Mouse (Mus musculus) gastrocnemius, postnatal 25 days (tissue): ENCODE measurements around the gene Insl6. TPM values are rescaled to one million over a fixed set of nuclear protein-coding genes. Genes with fewer than 3 reads are reported as not detected.

ENCODE experiments used
- DNase-seq: peaks from one replicate; pipeline ENCODE4 v3.0.0; 2022
- long read RNA-seq, 2 experiments: library from polyadenylated mRNA; stranded (forward); transcript quantifications; one replicate each; pipeline ENCODE4 v2.0.0; 2021
- total RNA-seq, 2 experiments: library from RNA; stranded (reverse); gene quantifications; 1 replicate in 1 of 2; 2 replicates in 1 of 2; pipeline ENCODE4 v1.2.3; 2021

Insl6 gene
- not detected for total RNA-seq
- long read RNA-seq, experiment 1, result 0 reads
- long read RNA-seq, experiment 2, result 0 reads

DNA sequence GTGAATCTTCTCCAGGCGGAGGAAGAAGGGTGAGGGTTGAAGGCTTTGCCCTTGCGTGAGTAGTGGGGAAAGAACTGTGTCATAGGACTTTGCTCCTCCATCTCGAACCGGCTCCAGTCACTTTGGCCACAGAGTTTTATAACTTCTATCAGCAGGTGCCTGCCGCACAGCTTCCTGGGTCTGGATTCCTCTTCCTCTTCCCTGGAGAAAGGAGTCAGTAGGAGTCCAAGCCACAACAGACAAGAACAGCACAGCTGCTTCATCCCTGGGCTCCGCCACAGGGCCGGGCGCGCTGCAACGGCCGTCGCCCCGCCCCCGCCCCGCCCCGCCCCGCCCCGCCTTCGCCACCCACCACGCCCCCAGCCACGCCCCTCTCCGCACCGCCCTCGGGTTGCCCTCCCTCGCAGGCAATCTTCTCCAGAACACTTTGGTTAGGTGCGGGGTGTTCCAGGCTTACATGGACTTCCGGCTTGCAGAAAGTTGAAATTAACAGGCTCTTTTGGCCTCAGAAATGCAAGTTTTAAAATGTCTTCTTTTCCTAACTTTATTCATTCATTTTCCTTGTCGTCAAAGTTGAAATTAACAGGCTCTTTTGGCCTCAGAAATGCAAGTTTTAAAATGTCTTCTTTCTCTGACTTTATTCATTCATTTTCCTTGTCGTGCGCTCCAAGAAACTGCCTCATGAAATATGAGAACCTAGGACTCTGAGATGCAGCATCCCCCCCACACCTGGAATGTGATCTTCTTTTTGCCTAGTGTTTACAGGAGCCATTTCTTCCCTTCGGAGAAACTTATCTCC, at the start of gene Insl6:
Gene Insl6 (minus strand): TSS at position 304 of the 799 bp plus-strand sequence.
- peak; percentile 62 for DNase-seq

DNA sequence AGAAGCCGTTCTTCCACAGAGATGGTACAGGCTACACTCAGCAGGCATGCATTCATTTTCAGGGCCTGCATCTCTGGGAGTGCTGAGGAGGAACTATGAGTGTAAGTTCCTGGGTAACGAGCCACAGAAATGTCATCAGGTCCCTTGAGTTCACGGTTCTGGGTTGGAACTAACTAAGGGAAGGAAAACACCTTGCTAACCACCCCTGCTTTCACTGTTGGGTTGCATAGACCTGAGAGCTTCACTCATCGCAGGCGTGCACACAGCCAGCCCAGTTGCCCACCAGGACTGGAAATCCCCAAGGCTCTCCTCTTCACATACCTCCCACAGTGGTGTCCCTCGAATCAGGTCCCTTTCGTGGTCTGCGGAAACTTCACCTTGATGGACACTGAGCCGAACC, 49.8 kb upstream of the Insl6 start:
- no peak for DNase-seq

DNA sequence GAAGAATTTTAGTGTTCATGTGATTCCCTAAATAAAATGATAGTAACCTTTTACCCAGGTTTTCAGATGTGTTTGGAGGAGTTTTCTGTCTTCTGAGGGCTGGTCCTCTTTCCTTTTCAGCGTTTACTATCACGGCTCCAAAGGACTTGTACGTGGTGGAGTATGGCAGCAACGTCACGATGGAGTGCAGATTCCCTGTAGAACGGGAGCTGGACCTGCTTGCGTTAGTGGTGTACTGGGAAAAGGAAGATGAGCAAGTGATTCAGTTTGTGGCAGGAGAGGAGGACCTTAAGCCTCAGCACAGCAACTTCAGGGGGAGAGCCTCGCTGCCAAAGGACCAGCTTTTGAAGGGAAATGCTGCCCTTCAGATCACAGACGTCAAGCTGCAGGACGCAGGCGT, 48.3 kb upstream of the Insl6 start:
- no peak for DNase-seq

DNA sequence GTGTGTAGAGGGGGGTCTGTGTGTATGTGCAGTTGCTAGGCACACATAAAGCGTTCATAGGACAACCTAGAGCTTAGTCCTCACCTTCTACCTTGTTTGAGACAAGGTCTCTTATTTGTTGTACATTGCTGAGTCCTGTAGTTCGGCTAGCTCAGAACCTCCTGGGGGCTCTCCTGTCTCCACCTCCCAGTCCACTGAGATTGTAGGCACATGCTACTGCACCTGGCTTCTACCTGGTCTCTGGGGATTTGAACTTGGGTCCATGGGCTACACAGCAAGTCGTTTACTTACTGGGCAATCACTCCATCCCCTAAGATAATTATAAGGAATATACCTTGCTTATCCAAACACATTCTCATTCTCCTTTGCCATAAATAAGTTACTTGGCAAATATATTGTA, 47.5 kb upstream of the Insl6 start:
- no peak for DNase-seq

- no peak for DNase-seq
These were observed 47.0 kb upstream of the Insl6 start for GRCm38 (mm10) chr19:29372138-29372537.

- DNase-seq, result no peak
These were observed 46.3 kb upstream of the Insl6 start for GRCm38 (mm10) chr19:29371284-29372081.

DNA sequence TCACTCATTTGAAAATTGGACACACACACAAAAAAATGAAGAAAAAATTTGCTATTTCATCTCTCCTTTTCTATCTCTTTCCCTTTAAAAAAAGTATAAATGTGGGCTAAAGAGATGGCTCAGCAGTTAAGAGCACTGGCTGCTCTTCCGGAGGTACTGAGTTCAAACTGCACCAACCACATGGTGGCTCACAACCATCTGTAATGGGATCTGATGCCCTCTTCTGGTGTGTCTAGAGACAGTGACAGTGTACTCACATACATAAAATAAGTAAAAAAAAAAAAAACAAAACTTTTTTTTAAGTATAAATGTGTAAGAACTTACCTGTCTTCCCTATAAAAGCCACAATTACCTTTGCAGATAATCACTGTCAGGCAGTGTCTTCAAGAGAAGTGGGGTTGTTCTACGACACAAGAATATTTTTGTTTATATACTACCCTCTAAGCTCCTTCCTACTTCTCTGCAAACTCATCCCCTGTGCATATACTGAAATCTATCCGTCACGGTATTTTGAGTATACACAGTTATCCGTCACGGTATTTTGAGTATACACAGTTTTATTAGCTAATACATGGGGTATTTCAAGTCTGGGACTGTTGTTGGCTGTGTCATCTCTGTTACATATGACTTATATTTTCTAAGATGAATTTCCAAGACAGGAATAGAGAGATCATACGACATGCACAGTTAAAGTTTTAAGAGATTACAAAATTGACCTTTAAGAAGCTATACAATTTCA, 45.6 kb upstream of the Insl6 start:
- no peak for DNase-seq

GRCm38 (mm10) chr19:29370112-29370511, 45.0 kb upstream of the Insl6 start:
- no peak for DNase-seq

DNA sequence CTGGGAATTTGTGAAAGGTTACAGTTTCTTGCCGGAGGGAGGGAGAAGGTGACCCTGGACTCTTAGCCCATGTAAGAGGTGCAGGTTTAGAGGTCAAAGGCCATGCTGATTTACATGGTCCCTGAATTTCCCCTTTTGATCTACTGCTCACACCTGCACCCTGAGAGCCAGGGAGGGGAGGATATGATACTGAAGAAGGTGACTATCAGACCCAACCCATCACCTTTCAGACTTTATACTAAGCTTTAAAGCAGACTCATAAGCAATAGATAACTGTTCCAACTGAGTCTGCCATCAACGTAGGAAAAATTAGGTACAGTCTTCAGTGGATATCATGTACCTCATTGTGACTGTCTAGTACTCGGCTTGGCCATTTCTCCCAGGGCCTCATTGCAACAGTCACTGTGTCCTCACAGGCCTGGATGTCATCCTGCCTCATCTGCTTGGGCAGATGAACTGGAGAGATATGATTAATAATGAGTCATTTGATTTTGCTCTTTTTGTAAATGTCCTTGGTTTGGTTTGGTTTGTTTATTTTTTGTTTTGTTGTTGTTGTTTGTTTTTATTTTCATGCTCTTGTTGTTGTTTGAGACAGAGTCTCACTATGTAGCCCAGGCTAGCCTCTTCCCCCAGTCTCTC, 43.6 kb upstream of the Insl6 start:
- DNase-seq, result no peak

- DNase-seq, result no peak
These were observed 42.9 kb upstream of the Insl6 start for GRCm38 (mm10) chr19:29368041-29368440.

- peak; percentile 68 for DNase-seq
These were observed 41.9 kb upstream of the Insl6 start, which contains the start of the genes Plgrkt and Cd274 for GRCm38 (mm10) chr19:29366969-29367622. Gene Plgrkt (minus strand): TSS chr19:29367390. Gene Cd274 (plus strand): TSS chr19:29367455.

DNA sequence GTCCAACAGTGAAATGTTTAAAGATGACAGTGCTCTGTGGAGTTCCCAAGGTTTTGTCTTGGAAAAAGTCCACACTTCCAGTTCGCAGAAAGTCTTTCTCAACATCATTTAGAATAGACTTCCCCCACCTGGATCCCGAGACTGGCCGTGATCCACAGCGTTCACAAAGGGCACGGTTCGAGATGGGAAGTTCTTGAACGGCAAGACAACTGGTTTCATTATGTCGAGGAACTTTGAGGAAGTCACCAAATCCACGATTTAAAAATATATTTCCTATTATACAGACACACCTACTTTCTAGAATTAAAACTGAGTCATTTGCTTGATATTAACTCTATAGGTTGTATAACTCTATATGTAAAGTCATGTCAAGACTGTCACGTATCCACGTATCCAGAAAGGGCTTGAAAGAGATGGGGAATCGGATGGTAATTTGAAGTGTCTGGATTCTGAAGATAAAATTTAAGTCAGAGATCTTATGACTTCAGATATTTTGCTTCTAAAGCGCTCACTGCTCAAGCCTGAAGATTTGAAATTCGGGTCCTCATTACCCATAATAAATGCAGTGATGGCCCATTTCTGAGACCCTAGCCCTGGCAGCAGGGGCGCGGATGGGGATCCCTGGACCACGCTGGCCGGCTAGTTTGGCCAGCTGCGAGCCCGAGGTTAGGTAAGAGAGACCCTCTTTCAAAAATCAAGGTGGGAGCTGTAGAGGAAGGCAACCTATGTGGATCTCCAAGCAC, 41.2 kb upstream of the Insl6 start:
- DNase-seq, result no peak

DNA sequence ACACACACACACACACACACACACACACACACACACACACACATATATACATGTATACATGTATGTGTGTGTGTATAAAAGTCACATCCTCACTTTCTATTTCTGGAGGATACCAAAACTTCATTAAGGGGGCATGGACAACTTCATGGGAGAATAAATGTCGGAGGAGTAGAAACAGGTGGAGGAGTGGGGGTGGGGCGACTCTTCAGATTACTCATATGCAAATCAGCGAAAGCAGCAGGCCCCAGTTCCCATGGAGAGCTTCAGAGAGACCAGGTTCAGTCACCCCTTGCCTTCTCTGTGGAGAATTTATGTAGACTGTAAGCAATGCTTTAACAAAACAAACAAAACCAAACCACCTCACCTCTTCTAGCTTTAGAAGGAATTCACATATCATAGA, 39.9 kb upstream of the Insl6 start:
- DNase-seq, result no peak

DNA sequence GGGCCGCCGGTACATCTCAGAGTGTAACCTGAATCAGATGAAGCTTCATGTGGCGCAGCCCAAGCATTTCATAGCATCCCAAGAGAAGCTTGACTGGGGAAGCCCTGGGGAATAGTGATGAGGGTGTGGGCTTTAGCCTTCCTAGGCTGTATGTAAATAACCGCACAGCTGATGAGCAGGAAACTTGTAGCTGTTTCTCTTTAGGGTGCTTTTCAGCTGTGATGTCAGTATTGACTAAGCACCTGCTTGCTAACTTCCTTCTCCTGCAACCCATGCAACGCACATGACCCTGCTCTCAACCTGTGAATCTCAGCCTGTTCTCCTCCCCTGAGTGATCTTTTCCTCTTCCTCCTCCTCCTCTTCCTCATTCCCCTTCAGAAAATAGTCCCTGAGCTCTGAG, 38.9 kb upstream of the Insl6 start:
- DNase-seq, result no peak

DNA sequence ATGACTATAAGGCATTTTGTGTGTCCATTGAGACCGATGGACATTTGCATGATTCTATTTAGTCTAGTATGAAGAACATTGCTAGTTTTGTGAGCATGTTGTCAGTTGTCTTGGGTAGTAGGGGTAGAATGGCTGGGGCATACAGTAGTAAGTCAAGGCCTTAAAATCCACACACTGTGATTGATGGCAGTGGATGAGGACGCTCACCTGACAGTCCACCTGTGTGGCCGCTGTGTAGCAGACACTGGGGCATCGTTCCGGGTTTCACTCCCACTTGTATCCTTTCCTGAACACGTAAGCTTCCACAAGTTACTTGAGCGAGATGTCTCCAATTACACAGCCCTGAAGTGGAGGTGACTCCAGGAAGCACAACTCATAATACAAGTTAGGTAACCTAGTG, 38.4 kb upstream of the Insl6 start:
- no peak for DNase-seq

DNA sequence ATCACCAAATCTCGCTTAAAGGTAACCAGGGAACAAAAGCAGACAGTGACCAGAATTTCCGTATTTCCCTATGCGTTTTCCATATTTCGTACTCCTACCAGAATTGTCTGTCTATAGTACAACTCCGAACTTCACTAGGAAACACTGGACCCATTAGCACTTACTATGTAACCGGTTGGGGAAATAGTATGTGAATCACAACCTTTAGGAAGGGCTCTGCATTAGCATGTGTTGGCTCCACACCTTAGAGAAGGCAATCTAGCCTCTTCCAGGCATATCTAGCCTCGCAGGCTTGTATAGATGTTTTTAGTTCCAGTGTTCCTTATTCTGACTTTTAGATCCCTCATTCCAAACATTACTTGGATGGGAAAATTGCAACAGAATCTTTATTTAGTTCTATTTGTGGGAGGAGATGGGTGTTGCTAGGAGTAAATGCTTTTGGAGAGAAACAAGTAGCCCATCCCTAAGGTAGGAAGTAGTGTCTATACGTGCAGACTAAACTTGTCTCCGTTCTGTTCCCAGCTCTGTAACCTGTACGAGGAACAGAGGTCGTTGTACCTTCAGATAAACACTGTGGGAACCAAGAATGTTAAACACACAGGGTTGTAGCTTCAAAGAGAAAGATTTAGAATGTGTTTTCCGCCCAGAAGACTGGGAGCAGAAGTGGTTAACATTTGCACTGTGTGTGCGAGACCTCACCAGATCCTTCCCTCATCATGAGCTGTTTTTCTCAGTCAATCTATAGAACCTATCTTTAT, 37.2 kb upstream of the Insl6 start:
- no peak for DNase-seq

DNA sequence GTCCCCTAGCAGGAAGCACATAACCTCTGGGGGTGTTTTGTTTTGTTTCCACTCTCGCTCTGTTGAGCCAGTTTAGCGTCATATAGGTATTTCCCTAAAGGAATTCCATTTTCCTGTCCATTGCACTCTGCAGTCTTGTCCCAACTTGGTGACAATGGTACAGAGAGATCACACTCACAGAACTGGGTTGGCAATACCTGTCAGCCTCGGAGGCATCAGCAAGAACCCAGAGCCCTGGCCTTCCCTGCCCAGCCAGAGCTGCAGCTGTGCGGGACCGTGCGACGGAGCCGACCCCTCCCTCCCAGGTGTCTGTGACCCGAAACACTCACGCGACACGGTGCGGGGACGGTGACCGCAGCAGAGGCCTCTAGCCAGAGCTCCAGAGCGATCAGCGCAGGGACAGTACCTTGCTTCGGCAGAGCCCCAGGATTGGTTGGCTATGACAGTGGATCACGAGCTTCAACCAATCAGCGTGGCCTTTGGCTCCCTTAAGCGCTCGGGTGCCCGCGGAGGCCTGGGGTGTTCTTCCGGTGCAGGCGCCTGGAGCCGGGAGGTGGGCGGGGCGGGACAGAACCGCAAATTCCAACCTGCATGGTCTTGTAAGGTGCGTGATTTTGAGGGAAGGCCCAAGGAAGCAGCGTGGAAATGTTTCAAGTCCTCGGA, 36.4 kb upstream of the Insl6 start:
- DNase-seq, result peak; percentile 92

DNA sequence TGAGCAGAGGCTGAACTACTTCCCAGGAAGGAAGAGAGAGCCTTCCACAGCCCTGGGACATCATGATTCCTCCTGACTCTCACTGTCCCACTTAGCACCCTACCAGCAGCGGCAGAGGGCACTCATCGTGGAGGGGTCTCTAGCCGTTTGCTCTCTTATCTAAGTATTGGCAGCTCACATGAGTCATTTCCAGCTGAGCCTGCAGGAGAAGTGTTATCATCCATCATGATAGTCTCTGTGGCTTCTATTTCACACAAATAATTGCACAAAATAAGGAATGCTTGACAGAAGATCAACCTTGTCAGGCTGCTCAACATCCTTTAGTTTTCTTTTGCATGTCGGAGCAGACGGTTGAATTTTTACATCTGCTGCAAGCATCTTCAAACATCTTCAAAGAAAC, 35.1 kb upstream of the Insl6 start:
- DNase-seq, result no peak

GRCm38 (mm10) chr19:29356281-29356680, 31.1 kb upstream of the Insl6 start:
- DNase-seq, result no peak
